Mouse (Mus musculus) left cerebral cortex, postnatal 14 days (tissue): ENCODE results near the gene Olfr138. TPM values are rescaled to one million over a fixed set of nuclear protein-coding genes. Genes with fewer than 3 reads are reported as not detected.

Experiments used
- DNase-seq, 2 experiments: peaks; one replicate each; pipeline ENCODE4 v3.0.0; 2021 to 2022; ENCODE audit warnings: low spot score in 2 of 2, mixed read lengths in 1 of 2
- intact Hi-C: fragments of 180-260 bp; cut with DNase I; formaldehyde crosslinking; loops from one replicate; pipeline ENCODE4 v1.15.1; 2025
- long read RNA-seq, 2 experiments: library from polyadenylated mRNA; stranded (forward); transcript quantifications; one replicate each; pipeline ENCODE4 v2.0.0; 2021
- total RNA-seq, 2 experiments: library from RNA; stranded (reverse); gene quantifications; 2 replicates each; pipeline ENCODE4 v1.2.3; 2021

The Olfr138 gene
- not detected for total RNA-seq
- long read RNA-seq, experiment 1 = 0 reads
- long read RNA-seq, experiment 2 = 0 reads

GRCm38 (mm10) chr17:38260735-38261134 lies at the start of gene Olfr138:
Gene Olfr138, plus strand, starts transcription at chr17:38261035.
- no peak for DNase-seq
- intact Hi-C loops = no loop called here

GRCm38 (mm10) chr17:38307470-38307869 lies 46.6 kb downstream of the Olfr138 start, which contains the start of gene Olfr137:
Gene Olfr137, minus strand, starts transcription at chr17:38307570.
- no peak for DNase-seq
- intact Hi-C loops = no loop called here

Other genes starting within 250 kb of the Olfr138 start
- gene Olfr129, start 201.0 kb upstream of the Olfr138 start, total RNA-seq = not detected
- not detected for gene Olfr130, start 197.1 kb upstream of the Olfr138 start, total RNA-seq
- gene Olfr131, start 172.3 kb upstream of the Olfr138 start, total RNA-seq = not detected
- gene Olfr132, start 126.5 kb upstream of the Olfr138 start, total RNA-seq = not detected
- not detected for gene Olfr133, start 115.8 kb upstream of the Olfr138 start, total RNA-seq
- not detected for gene Olfr134, start 89.6 kb upstream of the Olfr138 start, total RNA-seq
- gene Olfr135, start 56.7 kb upstream of the Olfr138 start, total RNA-seq = not detected
- gene Olfr137, start 46.5 kb downstream of the Olfr138 start, total RNA-seq = not detected
- not detected for gene Olfr136, start 68.8 kb downstream of the Olfr138 start, total RNA-seq
- not detected for gene Esp36, start 159.2 kb downstream of the Olfr138 start, total RNA-seq